Mouse (Mus musculus): Measurements from ENCODE around the gene Mllt10.

GRCm38 (mm10) chr2:18156131-18156530 is 101.1 kb downstream of the Mllt10 start:
- no peak for TF ChIP-seq CTCF (IDR thresholded peaks at IDR 0.05; ENCODE audit: low read depth)
- TF ChIP-seq EP300 (IDR thresholded peaks at IDR 0.05; ENCODE audit: low read depth) = no peak

Measured in liver, postnatal 0 days (tissue).